Mouse (Mus musculus) bone marrow macrophage, adult 2 months (primary cell): ENCODE data around the gene Ankrd13d.

Experiments
- CTCF ChIP-seq: IDR thresholded peaks from 2 replicates; pipeline ENCODE4 v1.5.1; 2012; ENCODE audit warnings: low read depth, mild to moderate bottlenecking, low read length, moderate library complexity
- POLR2A ChIP-seq: IDR thresholded peaks from 2 replicates; pipeline ENCODE4 v1.6.1; 2012; ENCODE audit warnings: mild to moderate bottlenecking, low read depth, low read length, borderline replicate concordance

DNA sequence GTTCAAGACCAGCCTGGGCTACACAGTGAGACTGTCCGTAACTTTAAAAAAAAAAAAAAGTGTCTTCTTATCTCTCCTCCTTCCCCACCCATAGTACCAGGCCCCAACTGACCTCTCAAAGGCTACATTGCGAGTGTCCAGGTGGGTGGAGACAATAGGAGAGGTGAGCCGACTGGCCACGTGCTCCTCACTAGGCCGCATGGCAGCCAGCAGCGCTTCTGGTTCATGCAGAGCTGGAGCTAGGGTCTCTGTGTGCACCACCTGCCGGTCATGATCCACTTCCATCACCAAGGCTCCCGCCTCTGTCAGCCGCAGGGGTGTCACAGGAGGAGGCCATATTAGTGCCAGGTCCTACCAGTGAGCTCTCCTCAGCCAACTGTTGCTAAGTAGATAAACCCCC lies 2.5 kb downstream of the Ankrd13d start:
- TF ChIP-seq POLR2A (no peak), CTCF (no peak)
